Mouse (Mus musculus): ENCODE results near the gene Cadm1. TPM values are rescaled to one million over a fixed set of nuclear protein-coding genes. Genes with fewer than 3 reads are reported as not detected.

Gene Cadm1
- polyA plus RNA-seq, 1 experiment from 2014 or later, result 84.9 TPM

DNA sequence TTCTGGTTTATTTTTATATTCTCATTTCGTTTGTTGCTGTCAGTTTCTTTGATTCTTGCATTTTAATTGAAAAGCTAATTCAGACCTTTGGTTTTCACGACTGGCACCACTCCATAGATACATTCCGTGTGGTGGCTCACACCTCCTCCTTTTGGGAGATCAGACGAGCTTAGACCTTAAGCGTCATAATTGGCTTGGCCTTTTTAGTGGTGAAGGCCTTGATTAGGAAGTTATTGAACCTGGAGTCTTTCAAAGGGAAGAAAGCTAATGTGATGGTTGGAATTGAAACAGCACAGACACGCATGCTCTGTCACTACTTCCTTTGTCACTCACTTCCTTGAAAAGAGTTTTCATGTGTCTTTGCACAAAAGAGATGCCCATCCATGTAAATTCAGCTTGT lies 249.3 kb downstream of the Cadm1 start:
- DNase-seq (ENCODE audit: low spot score) (no peak), ATAC-seq (no peak)
- no peak overlapping the region for H3K27ac ChIP-seq (ENCODE audit: low read length)
- no peaks in the 10 kb centered on the region for H3K4me1 ChIP-seq (ENCODE audit: insufficient read depth, low read depth, low read length)
- H3K9ac ChIP-seq (replicated peaks; ENCODE audit: low read depth), result no peak overlapping the region
- TF ChIP-seq EP300 (IDR thresholded peaks at IDR 0.05) (no peak), CTCF (IDR thresholded peaks at IDR 0.05) (no peak)
- no peaks in the 10 kb centered on the region for H3K36me3 ChIP-seq (ENCODE audit: insufficient read depth, low read length)
- H3K27me3 ChIP-seq (replicated peaks; ENCODE audit: insufficient read depth, low read length), result no peaks in the 10 kb centered on the region
- 71% methylated on average over 6 of the region's 6 CpGs for WGBS
- H3K4me2 ChIP-seq (replicated peaks; ENCODE audit: low read depth, low read length), result no peak overlapping the region
- no peak overlapping the region for H3K4me3 ChIP-seq (ENCODE audit: low read depth, low read length)
- no peaks in the 10 kb centered on the region for H3K9me3 ChIP-seq (ENCODE audit: low read length)

DNA sequence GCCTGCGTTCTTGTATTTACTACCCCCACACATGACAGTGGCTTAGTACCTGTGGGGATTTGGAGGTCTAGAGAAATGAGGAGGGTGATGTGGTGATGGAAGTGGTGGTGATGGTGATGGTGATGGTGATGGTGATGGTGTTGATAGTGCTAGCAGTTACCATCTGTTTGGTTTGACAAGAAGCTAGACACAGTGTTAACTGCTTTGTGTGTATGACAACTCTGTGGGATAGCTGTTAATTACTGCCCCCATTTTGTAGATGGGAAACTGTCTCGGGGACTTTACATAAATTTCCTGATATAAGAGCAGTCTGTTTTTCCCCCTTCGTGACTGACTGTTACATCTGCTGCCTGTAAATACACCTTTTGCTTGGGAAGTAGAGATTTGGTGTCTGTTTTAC lies 256.7 kb downstream of the Cadm1 start:
- WGBS, result 71% methylated on average over 3 of the region's 3 CpGs
- H3K9me3 ChIP-seq (ENCODE audit: low read length), result no peaks in the 10 kb centered on the region
- no peak overlapping the region for H3K27ac ChIP-seq (ENCODE audit: low read length)
- no peak for DNase-seq (ENCODE audit: low spot score)
- no peaks in the 10 kb centered on the region for H3K4me1 ChIP-seq (ENCODE audit: insufficient read depth, low read depth, low read length)
- H3K4me3 ChIP-seq (ENCODE audit: low read depth, low read length), result no peak overlapping the region
- no peak for TF ChIP-seq EP300 (IDR thresholded peaks at IDR 0.05)
- TF ChIP-seq CTCF (IDR thresholded peaks at IDR 0.05), result no peak
- no peak overlapping the region for H3K9ac ChIP-seq (replicated peaks; ENCODE audit: low read depth)
- no peaks in the 10 kb centered on the region for H3K27me3 ChIP-seq (replicated peaks; ENCODE audit: insufficient read depth, low read length)
- no peak overlapping the region for H3K4me2 ChIP-seq (replicated peaks; ENCODE audit: low read depth, low read length)
- H3K36me3 ChIP-seq (ENCODE audit: insufficient read depth, low read length), result 0 out of 2 replicates have a peak, but pooled peaks cover 10% of the 10 kb centered on the region
- no peak for ATAC-seq

DNA sequence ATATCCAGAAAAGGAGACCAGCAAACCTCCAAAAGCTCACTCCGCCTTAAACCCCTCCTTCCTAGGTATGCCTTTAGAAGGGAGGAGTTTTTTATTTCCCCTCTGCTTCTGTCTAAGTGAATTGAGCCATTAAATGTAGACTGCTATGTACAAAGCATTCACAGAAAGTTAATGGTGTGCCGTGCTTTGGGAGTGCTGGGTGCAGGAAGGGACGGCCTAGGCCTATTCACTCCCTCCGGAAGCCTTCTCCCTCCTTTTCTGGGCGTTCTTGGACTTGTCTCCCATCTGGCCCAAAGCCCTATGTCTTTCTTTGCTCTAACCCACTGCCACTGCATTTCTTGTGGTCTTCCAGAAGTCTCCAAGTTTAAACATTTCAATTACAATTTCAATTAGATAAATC lies 268.5 kb downstream of the Cadm1 start:
- H3K27ac ChIP-seq (ENCODE audit: low read length), result no peak overlapping the region
- WGBS, result 85% methylated on average over 5 of the region's 5 CpGs

DNA sequence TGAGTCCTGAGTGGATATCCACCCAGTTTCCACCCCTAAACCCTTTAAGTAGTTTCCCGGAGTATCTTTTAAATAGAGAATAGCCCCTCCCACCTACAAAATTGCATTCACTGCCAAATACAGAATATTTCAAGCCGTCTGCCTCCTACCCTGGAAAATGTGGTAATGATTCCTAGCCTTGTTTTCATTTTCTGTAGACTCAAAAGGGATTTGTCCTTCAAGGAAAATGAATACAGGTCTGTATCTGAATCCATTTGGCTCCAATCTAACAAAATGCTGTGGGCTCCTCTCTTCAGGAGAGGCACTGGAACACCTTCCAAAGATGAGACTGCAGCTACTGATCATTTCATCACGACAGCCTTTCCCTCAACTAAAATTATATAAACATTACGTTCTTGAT lies 271.3 kb downstream of the Cadm1 start:
- WGBS, result 69% methylated on average over 4 of the region's 4 CpGs
- DNase-seq (ENCODE audit: low spot score), result no peak
- ATAC-seq, result no peak

More for the DNA sequence above, 268.5 kb downstream of the Cadm1 start:
- no peaks in the 10 kb centered on the region for H3K27me3 ChIP-seq (replicated peaks; ENCODE audit: insufficient read depth, low read length)
- TF ChIP-seq CTCF (IDR thresholded peaks at IDR 0.05), result no peak
- no peak for TF ChIP-seq EP300 (IDR thresholded peaks at IDR 0.05)
- DNase-seq (ENCODE audit: low spot score) (no peak), ATAC-seq (no peak)
- no peaks in the 10 kb centered on the region for H3K9me3 ChIP-seq (ENCODE audit: low read length)
- no peaks in the 10 kb centered on the region for H3K4me1 ChIP-seq (ENCODE audit: insufficient read depth, low read depth, low read length)
- no peak overlapping the region for H3K9ac ChIP-seq (replicated peaks; ENCODE audit: low read depth)
- H3K36me3 ChIP-seq (ENCODE audit: insufficient read depth, low read length), result no peaks in the 10 kb centered on the region
- H3K4me2 ChIP-seq (replicated peaks; ENCODE audit: low read depth, low read length), result no peak overlapping the region
- no peak overlapping the region for H3K4me3 ChIP-seq (ENCODE audit: low read depth, low read length)

DNA sequence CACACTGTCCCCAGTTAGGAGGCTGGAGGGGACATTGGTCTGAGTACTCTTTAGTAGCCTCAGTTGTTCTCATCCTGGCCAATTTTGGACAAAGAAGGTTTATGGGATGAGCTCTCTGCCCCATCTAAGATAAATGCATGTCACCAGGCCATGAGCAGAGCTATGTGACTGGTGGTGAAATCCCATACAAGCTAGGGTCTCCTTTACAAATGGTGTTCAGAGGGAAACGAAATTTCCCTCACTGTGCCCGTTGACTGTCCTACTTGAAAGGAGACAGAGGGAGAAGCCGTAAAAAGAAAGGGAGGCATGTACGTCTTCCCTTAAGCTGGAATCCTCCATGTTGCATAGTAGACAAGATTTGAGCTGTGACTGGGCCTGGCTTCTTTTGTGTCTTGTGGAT lies 272.6 kb downstream of the Cadm1 start:
- H3K27me3 ChIP-seq (replicated peaks; ENCODE audit: insufficient read depth, low read length), result no peaks in the 10 kb centered on the region
- no peak overlapping the region for H3K9ac ChIP-seq (replicated peaks; ENCODE audit: low read depth)
- H3K9me3 ChIP-seq (ENCODE audit: low read length), result no peaks in the 10 kb centered on the region
- WGBS, result 91% methylated on average over 4 of the region's 4 CpGs
- ATAC-seq (no peak), DNase-seq (ENCODE audit: low spot score) (no peak)
- TF ChIP-seq CTCF (IDR thresholded peaks at IDR 0.05), result no peak
- TF ChIP-seq EP300 (IDR thresholded peaks at IDR 0.05), result no peak
- H3K4me3 ChIP-seq (ENCODE audit: low read depth, low read length), result no peak overlapping the region
- no peaks in the 10 kb centered on the region for H3K4me1 ChIP-seq (ENCODE audit: insufficient read depth, low read depth, low read length)
- H3K27ac ChIP-seq (ENCODE audit: low read length), result no peak overlapping the region
- no peak overlapping the region for H3K4me2 ChIP-seq (replicated peaks; ENCODE audit: low read depth, low read length)
- H3K36me3 ChIP-seq (ENCODE audit: insufficient read depth, low read length), result no peaks in the 10 kb centered on the region

More for the DNA sequence above, 271.3 kb downstream of the Cadm1 start:
- Histone ChIP-seq H3K9ac (replicated peaks; ENCODE audit: low read depth) (no peak overlapping the region), H3K27ac (ENCODE audit: low read length) (no peak overlapping the region), H3K4me1 (ENCODE audit: insufficient read depth, low read depth, low read length) (no peaks in the 10 kb centered on the region), H3K4me3 (ENCODE audit: low read depth, low read length) (no peak overlapping the region), H3K27me3 (replicated peaks; ENCODE audit: insufficient read depth, low read length) (no peaks in the 10 kb centered on the region), H3K9me3 (ENCODE audit: low read length) (no peaks in the 10 kb centered on the region), H3K36me3 (ENCODE audit: insufficient read depth, low read length) (no peaks in the 10 kb centered on the region), H3K4me2 (replicated peaks; ENCODE audit: low read depth, low read length) (no peak overlapping the region)
- no peak for TF ChIP-seq EP300 (IDR thresholded peaks at IDR 0.05)
- no peak for TF ChIP-seq CTCF (IDR thresholded peaks at IDR 0.05)

DNA sequence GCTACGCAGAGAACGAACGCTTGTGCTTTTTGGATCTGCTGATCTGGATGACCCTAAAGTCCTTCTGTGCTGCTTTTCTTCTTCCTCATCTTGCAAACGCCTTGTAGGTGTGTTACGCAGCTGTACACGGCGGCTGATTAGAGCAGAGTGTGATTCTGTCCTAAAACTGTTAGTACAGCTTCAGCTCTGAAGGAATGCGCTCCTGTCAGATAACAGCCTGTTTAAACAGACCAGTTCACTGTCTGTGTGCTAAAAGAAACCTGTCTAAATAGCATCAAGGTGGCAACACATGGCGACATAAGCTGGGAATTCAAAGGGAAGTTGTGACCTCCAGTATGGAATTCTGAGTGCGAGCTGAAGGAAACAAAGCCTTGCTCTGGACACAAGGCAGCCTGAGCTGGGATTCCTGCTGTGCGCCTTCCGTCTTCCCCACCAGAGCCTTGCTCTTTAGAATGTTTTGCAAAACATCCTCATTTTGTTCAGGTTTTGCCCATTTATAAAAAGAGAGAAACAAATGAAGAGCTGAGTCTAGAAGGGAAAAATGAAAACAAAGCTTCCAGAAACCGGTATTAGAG lies 273.6 kb downstream of the Cadm1 start:
- WGBS, result 54% methylated on average over 13 of the region's 13 CpGs
- H3K4me3 ChIP-seq (ENCODE audit: low read depth, low read length), result no peak overlapping the region
- TF ChIP-seq CTCF (IDR thresholded peaks at IDR 0.05) (no peak), EP300 (IDR thresholded peaks at IDR 0.05) (no peak)
- H3K36me3 ChIP-seq (ENCODE audit: insufficient read depth, low read length), result no peaks in the 10 kb centered on the region
- H3K9ac ChIP-seq (replicated peaks; ENCODE audit: low read depth), result no peak overlapping the region
- ATAC-seq (no peak), DNase-seq (ENCODE audit: low spot score) (no peak)
- H3K4me2 ChIP-seq (replicated peaks; ENCODE audit: low read depth, low read length), result no peak overlapping the region
- no peak overlapping the region for H3K27ac ChIP-seq (ENCODE audit: low read length)
- H3K9me3 ChIP-seq (ENCODE audit: low read length), result no peaks in the 10 kb centered on the region
- H3K27me3 ChIP-seq (replicated peaks; ENCODE audit: insufficient read depth, low read length), result no peaks in the 10 kb centered on the region
- no peaks in the 10 kb centered on the region for H3K4me1 ChIP-seq (ENCODE audit: insufficient read depth, low read depth, low read length)

DNA sequence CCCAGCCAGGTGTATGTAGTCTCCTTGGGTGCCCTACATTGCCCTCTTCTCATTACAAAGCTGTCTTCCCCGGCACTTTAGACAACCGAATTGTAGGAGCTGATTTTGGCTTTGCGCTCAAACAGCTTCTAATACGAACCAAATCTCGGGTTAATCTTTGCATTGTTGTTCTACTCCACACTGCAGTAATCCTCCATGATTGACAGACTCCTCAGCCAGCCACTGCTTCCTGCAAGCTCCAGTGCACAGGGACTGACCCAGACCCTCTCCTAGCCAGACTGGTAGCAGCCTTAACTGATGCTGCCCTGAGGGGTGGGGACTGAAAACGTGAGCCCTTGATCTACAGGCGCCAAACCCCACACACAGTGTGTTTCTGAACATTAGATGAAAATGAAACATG lies 275.7 kb downstream of the Cadm1 start:
- no peak overlapping the region for H3K4me3 ChIP-seq (ENCODE audit: low read depth, low read length)
- WGBS, result 83% methylated on average over 7 of the region's 7 CpGs
- H3K36me3 ChIP-seq (ENCODE audit: insufficient read depth, low read length), result no peaks in the 10 kb centered on the region
- TF ChIP-seq EP300 (IDR thresholded peaks at IDR 0.05) (no peak), CTCF (IDR thresholded peaks at IDR 0.05) (no peak)
- H3K4me2 ChIP-seq (replicated peaks; ENCODE audit: low read depth, low read length), result no peak overlapping the region
- DNase-seq (ENCODE audit: low spot score) (no peak), ATAC-seq (no peak)
- H3K27me3 ChIP-seq (replicated peaks; ENCODE audit: insufficient read depth, low read length), result no peaks in the 10 kb centered on the region
- H3K4me1 ChIP-seq (ENCODE audit: insufficient read depth, low read depth, low read length), result no peaks in the 10 kb centered on the region
- H3K9me3 ChIP-seq (ENCODE audit: low read length), result no peaks in the 10 kb centered on the region
- no peak overlapping the region for H3K27ac ChIP-seq (ENCODE audit: low read length)
- H3K9ac ChIP-seq (replicated peaks; ENCODE audit: low read depth), result no peak overlapping the region
